Mouse (Mus musculus) MEL (cell line): Measurements from ENCODE around the gene Tsc22d4. TPM values are rescaled to one million over a fixed set of nuclear protein-coding genes. Genes with fewer than 3 reads are reported as not detected.
A peak's percentile ranks its signal among the peaks of the same experiment; 100 is the strongest.

ENCODE experiments used
- DNase-seq: peaks from one replicate; pipeline ENCODE4 v3.0.0; 2011; ENCODE audit warnings: low read depth, low spot score
- H3K27ac ChIP-seq: 2 replicates; pipeline ENCODE4 v1.5.1; 2012; ENCODE audit warnings: low read depth, mild to moderate bottlenecking, control low read depth, low read length, moderate library complexity; ENCODE audit not compliant: control insufficient read depth
- H3K27me3 ChIP-seq, 2 experiments: fragments of 150-350 bp in 1 of 2; sonication (generic) in 1 of 2; 2 replicates each; pipeline ENCODE4 v1.6.1; 2012; ENCODE audit warnings: low read length in 2 of 2, mild to moderate bottlenecking in 2 of 2, improper control_type of control experiment in 1 of 2, moderate library complexity in 1 of 2; ENCODE audit not compliant: insufficient read depth in 2 of 2, control insufficient read depth in 1 of 2
- H3K36me3 ChIP-seq, 2 experiments: 2 replicates each; pipeline ENCODE4 v1.6.1; 2012 to 2014; ENCODE audit warnings: low read length in 2 of 2, improper control_type of control experiment in 1 of 2, inconsistent platforms in 1 of 2, mild to moderate bottlenecking in 1 of 2; ENCODE audit not compliant: insufficient read depth in 2 of 2, control insufficient read depth in 1 of 2
- H3K4me1 ChIP-seq, 2 experiments: fragments of 150-350 bp in 1 of 2; sonication (generic) in 1 of 2; 2 replicates each; pipeline ENCODE4 v1.6.1; 2012; ENCODE audit warnings: low read length in 2 of 2, improper control_type of control experiment in 1 of 2, mild to moderate bottlenecking in 1 of 2; ENCODE audit not compliant: insufficient read depth in 2 of 2, control insufficient read depth in 1 of 2
- H3K4me3 ChIP-seq, 2 experiments: fragments of 150-350 bp in 1 of 2; sonication (generic) in 1 of 2; 2 replicates each; pipeline ENCODE4 v1.5.1; 2012; ENCODE audit warnings: low read depth in 2 of 2, low read length in 2 of 2, mild to moderate bottlenecking in 2 of 2, moderate library complexity in 2 of 2, control low read depth in 1 of 2, improper control_type of control experiment in 1 of 2; ENCODE audit not compliant: control insufficient read depth in 1 of 2, insufficient read depth in 1 of 2
- H3K79me2 ChIP-seq: 2 replicates; pipeline ENCODE4 v1.6.1; 2012; ENCODE audit warnings: mild to moderate bottlenecking, low read length, moderate library complexity; ENCODE audit not compliant: control insufficient read depth, poor library complexity, insufficient read depth
- H3K9ac ChIP-seq: 2 replicates; pipeline ENCODE4 v1.6.1; 2012; ENCODE audit warnings: low read depth, mild to moderate bottlenecking, control low read depth, low read length, moderate library complexity; ENCODE audit not compliant: control insufficient read depth, poor library complexity, severe bottlenecking
- H3K9me3 ChIP-seq: fragments of 150-350 bp; sonication (generic); replicated peaks from 2 replicates; pipeline ENCODE4 v1.6.1; 2012; ENCODE audit warnings: mild to moderate bottlenecking, low read length, improper control_type of control experiment, moderate library complexity; ENCODE audit not compliant: insufficient read depth
- CTCF ChIP-seq, 3 experiments: IDR thresholded peaks in 2 of 3; conservative IDR thresholded peaks in 1 of 3; 2 replicates each; pipeline ENCODE4 v1.5.1; 2011 to 2012; ENCODE audit warnings: low read length in 3 of 3, low read depth in 2 of 3, mild to moderate bottlenecking in 2 of 3, improper control_type of control experiment in 1 of 3, inconsistent platforms in 1 of 3, mixed read lengths in 1 of 3, moderate library complexity in 1 of 3; ENCODE audit not compliant: control insufficient read depth in 1 of 3, insufficient read depth in 1 of 3, poor library complexity in 1 of 3, severe bottlenecking in 1 of 3
- E2F4 ChIP-seq: IDR thresholded peaks from 2 replicates; pipeline ENCODE4 v1.6.1; 2011; ENCODE audit warnings: low read depth, low read length, improper control_type of control experiment, borderline replicate concordance
- ELF1 ChIP-seq: IDR thresholded peaks from 2 replicates; pipeline ENCODE4 v1.6.1; 2014; ENCODE audit warnings: low read depth, mild to moderate bottlenecking, inconsistent platforms, low read length, improper control_type of control experiment, moderate library complexity
- ETS1 ChIP-seq: IDR thresholded peaks from 2 replicates; pipeline ENCODE4 v1.6.1; 2012; ENCODE audit warnings: low read depth, mild to moderate bottlenecking, inconsistent platforms, low read length, improper control_type of control experiment, moderate library complexity
- MAX ChIP-seq: IDR thresholded peaks from 2 replicates; pipeline ENCODE4 v1.6.1; 2011; ENCODE audit warnings: low read length, improper control_type of control experiment
- MAZ ChIP-seq: IDR thresholded peaks from 2 replicates; pipeline ENCODE4 v1.6.1; 2012; ENCODE audit warnings: low read depth, mild to moderate bottlenecking, inconsistent platforms, low read length, improper control_type of control experiment
- MYB ChIP-seq: IDR thresholded peaks from 2 replicates; pipeline ENCODE4 v1.6.1; 2011; ENCODE audit warnings: mild to moderate bottlenecking, low read depth, low read length, improper control_type of control experiment
- NRF1 ChIP-seq: IDR thresholded peaks from 2 replicates; pipeline ENCODE4 v1.6.1; 2014; ENCODE audit warnings: low read depth, mild to moderate bottlenecking, inconsistent platforms, low read length, improper control_type of control experiment, moderate library complexity; ENCODE audit not compliant: poor library complexity, insufficient read depth, severe bottlenecking
- POLR2A ChIP-seq, 2 experiments: IDR thresholded peaks; 2 replicates each; pipeline ENCODE4 v1.6.1; 2011 to 2012; ENCODE audit warnings: low read length in 2 of 2, mild to moderate bottlenecking in 2 of 2, control low read depth in 1 of 2, improper control_type of control experiment in 1 of 2, low read depth in 1 of 2, moderate library complexity in 1 of 2; ENCODE audit not compliant: control insufficient read depth in 1 of 2, insufficient read depth in 1 of 2, poor library complexity in 1 of 2
- SIN3A ChIP-seq: IDR thresholded peaks from 2 replicates; pipeline ENCODE4 v1.6.1; 2012; ENCODE audit warnings: low read length, improper control_type of control experiment, inconsistent platforms
- SMC3 ChIP-seq: IDR thresholded peaks from 2 replicates; pipeline ENCODE4 v1.6.1; 2011; ENCODE audit warnings: low read depth, low read length, improper control_type of control experiment
- TBP ChIP-seq: IDR thresholded peaks from 2 replicates; pipeline ENCODE4 v1.8.0; 2011; ENCODE audit warnings: low read depth, low read length, improper control_type of control experiment
- TCF12 ChIP-seq: IDR thresholded peaks from 2 replicates; pipeline ENCODE4 v1.6.1; 2014; ENCODE audit warnings: low read depth, mild to moderate bottlenecking, inconsistent platforms, low read length, improper control_type of control experiment, moderate library complexity
- USF1 ChIP-seq: IDR thresholded peaks from 2 replicates; pipeline ENCODE4 v1.6.1; 2014; ENCODE audit warnings: low read depth, mild to moderate bottlenecking, inconsistent platforms, low read length, improper control_type of control experiment, moderate library complexity
- ZKSCAN1 ChIP-seq: IDR thresholded peaks from 2 replicates; pipeline ENCODE4 v1.6.1; 2012; ENCODE audit warnings: low read depth, mild to moderate bottlenecking, inconsistent platforms, low read length, improper control_type of control experiment, moderate library complexity
- ZMIZ1 ChIP-seq: IDR thresholded peaks from 2 replicates; pipeline ENCODE4 v1.6.1; 2012; ENCODE audit warnings: low read depth, mild to moderate bottlenecking, inconsistent platforms, low read length, improper control_type of control experiment, moderate library complexity
- polyA plus RNA-seq, 2 experiments: library from polyadenylated mRNA; stranded (reverse) in 1 of 2; unstranded in 1 of 2; fragments of >175 nt in 1 of 2; fragments of >200 nt in 1 of 2; gene quantifications; 2 replicates each; pipeline versions ENCODE4 v1.2.1 to v1.2.4; 2012; ENCODE audit warnings: low replicate concordance in 2 of 2, low read depth in 1 of 2; ENCODE audit not compliant: insufficient read length in 2 of 2, insufficient read depth in 1 of 2, missing spikeins in 1 of 2
- total RNA-seq: library from RNA; depleted of rRNA; stranded (reverse); fragments of 300-350 nt; gene quantifications from 2 replicates; pipeline ENCODE4 v1.2.3, GENCODE M21; 2012

Gene Tsc22d4
- total and polyA plus RNA-seq, 3 experiments: 58.3 to 203 TPM; not detected in 1

GRCm38 (mm10) chr5:137779053-137779933, 33.8 kb downstream of the Tsc22d4 start:
- Histone ChIP-seq H3K9ac (peak overlapping the region; percentile 91), H3K4me1 (peaks cover 7 to 23% of the 10 kb centered on the region in 2 experiments; a peak in 3 of 4 replicates), H3K36me3 (peaks cover 3 to 21% of the 10 kb centered on the region in 2 experiments), H3K4me3 (peak overlapping the region; percentile 90 to 94), H3K9me3 (no peaks in the 10 kb centered on the region), H3K27ac (peak overlapping the region; percentile 78), H3K27me3 (no peaks in the 10 kb centered on the region), H3K79me2 (peaks cover 27% of the 10 kb centered on the region)
- peak; percentile 63 for DNase-seq
- TF ChIP-seq MYB (no peak), ZMIZ1 (peak; percentile 40; the same call in 1 of the 2 replicates)

GRCm38 (mm10) chr5:137781661-137782060, 36.1 kb downstream of the Tsc22d4 start:
- Histone ChIP-seq H3K27ac (no peak overlapping the region), H3K36me3 (peaks cover 3 to 26% of the 10 kb centered on the region in 2 experiments), H3K4me3 (no peak overlapping the region)

DNA sequence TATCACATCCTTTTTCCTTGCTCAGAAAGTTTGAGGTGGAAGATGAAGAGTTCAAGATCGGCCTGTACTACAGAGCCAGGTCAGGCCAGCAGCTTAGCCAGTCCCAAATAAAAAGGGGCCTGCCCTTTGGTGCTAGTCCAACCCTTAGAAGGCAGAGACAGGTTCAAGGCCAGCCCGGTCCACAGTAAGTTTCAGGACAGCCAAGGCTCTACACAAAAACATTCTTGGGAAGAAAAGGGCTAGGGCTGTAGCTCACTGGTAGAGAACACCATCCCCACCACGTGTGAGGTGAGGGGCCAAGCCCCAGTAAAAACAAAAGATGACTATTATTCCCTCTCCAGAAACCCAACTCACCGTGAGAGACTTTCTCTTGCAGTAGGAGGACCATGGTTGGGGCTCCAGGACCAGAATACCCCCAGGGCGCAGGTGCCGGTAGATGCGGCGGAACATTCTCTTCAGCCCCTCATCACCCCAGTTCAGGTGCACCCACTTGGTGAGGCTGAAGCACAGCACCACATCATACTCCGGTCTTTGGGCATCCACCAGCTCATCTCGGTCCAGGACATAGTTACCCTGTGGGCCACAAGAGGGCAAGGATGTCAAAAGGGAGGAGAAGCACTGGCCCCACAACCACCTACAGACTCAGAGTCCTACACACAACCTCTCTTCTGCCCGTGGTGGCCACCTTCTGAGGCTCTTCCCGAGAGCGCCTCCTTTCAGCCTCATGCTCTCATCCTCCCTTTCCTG, 37.4 kb downstream of the Tsc22d4 start:
- no peak overlapping the region for H3K4me3 ChIP-seq
- peaks cover 0 to 19% of the 10 kb centered on the region in 2 experiments; a peak in 2 of 4 replicates for H3K4me1 ChIP-seq
- H3K36me3 ChIP-seq: peaks cover 3 to 20% of the 10 kb centered on the region in 2 experiments

More at GRCm38 (mm10) chr5:137781661-137782060, 36.1 kb downstream of the Tsc22d4 start:
- DNase-seq: no peak
- Histone ChIP-seq H3K27me3 (no peaks in the 10 kb centered on the region), H3K9me3 (no peaks in the 10 kb centered on the region), H3K4me1 (peaks cover 7 to 25% of the 10 kb centered on the region in 2 experiments; a peak in 3 of 4 replicates), H3K9ac (no peak overlapping the region)
- TF ChIP-seq SMC3: no peak
- peak in 1 of 2 experiments; percentile 18; a peak in 1 of 4 replicates for TF ChIP-seq POLR2A (IDR thresholded peaks at IDR 0.05; ENCODE audit: control insufficient read depth in 1 of 2, insufficient read depth in 1 of 2, low read depth in 1 of 2, low read length in 2 of 2, poor library complexity in 1 of 2)
- TF ChIP-seq ZMIZ1: no peak
- TF ChIP-seq ELF1: no peak
- TF ChIP-seq NRF1: no peak
- TF ChIP-seq E2F4: no peak
- TF ChIP-seq, all 39 proteins: peak for 1
- peaks cover 47% of the 10 kb centered on the region for H3K79me2 ChIP-seq

More for the DNA sequence above, 37.4 kb downstream of the Tsc22d4 start:
- TF ChIP-seq ETS1 (no peak), MAZ (no peak), USF1 (no peak), SIN3A (no peak), TBP (no peak), TCF12 (no peak), MAX (no peak), CTCF (IDR thresholded peaks at IDR 0.05 in 2 of 3, conservative IDR thresholded peaks at IDR 0.05 in 1 of 3; ENCODE audit: control insufficient read depth in 1 of 3, insufficient read depth in 1 of 3, low read depth in 2 of 3, low read length in 3 of 3, poor library complexity in 1 of 3, severe bottlenecking in 1 of 3) (no peak), ELF1 (no peak), ZKSCAN1 (no peak)
- no peak for DNase-seq
- no peaks in the 10 kb centered on the region for H3K9me3 ChIP-seq
- peaks cover 47% of the 10 kb centered on the region for H3K79me2 ChIP-seq
- H3K27ac ChIP-seq: no peak overlapping the region
- H3K27me3 ChIP-seq: no peaks in the 10 kb centered on the region
- peak overlapping the region; percentile 98; the same call in 1 of the 2 replicates for H3K9ac ChIP-seq
